Mouse (Mus musculus) left cerebral cortex, adult 11 months (tissue): ENCODE results near the gene Tbxas1.

Experiments used
- DNase-seq: peaks from one replicate; pipeline ENCODE4 v3.0.0; 2022; ENCODE audit warnings: low spot score

Gene Tbxas1

DNA sequence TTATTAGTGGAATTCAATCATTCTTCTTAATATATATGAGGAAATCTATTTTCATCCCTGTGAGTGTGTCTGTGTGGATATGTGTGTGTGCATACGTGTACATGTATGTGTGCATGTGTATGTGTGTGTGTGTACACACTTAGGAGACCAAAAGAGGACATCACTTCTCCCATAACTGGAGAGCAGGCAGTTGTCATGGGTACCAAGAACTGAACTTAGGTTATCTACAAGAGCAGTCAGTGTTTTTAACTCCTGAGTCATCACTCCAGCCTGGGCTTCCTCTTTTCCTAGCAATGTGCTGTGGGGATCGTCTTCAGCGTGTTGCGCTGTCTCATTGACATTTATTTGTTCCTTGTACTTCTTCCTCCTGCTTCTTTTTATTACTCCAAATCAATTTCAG, 24.9 kb downstream of the Tbxas1 start:
- DNase-seq: no peak

DNA sequence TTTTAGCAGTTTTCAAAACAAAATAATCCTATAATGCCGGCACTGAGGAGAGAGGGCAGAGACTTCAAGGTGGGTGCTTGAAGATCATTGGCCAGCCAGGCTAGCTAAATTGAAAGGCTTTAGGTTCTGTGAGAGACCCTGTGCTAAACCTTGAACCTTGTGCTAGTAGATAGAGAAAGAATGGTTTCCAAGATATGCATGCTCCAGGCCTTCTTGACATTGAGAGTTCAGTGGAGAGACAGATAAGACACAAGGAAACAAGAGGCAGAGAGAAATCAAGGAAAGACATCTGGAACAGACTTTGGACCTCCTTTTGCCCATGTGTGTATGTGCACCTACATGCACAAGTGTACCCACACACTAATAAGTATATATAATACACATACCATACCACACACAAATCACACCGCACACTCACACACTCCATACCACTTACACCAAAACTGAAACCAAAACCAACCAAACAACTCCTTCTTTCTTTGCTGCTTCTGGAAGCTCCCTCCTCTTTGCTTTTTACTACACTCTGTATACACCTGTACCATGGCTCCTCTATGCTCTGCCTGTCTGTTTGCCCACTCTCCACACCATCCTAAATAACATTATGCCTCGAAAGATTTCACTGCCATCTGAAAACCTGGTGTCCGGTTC, 25.4 kb downstream of the Tbxas1 start:
- no peak for DNase-seq

DNA sequence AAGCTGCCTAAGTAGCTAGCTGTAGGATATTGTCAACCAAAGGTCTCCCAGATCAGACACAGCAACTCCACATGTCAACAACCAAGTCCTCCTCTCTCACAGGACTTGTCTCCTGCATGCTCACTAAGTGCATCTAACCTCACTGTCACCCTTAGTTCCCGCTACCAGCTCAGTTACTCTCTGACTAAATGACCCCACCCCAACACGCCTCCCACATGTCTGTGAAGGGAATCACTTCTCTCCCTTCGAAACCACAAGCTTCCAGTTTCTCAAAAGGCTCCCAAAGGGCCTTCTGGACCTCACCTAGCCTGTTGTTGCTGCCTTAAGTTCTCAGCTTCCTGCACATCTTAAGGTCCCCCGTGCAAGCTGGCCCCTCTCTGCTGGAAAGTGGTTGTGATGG, 25.9 kb downstream of the Tbxas1 start:
- no peak for DNase-seq

DNA sequence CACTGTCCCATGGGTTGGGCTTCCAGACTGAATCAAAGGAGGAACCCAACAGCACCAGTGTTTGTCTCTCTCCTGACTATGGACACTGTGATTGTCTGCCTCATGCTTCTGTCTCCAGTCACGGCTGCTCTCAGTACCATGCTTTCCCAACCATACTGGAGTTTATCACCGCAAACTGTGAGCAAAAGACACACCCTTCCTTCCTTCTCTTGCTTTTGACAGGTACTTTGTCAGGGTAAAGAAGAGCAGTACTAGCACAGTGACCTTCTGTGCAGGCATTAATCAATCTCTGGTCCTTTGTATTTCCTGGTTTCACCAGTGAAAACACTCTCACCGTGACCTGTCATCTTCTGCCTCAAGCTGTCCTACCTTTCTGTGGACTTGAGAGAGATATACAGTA, 26.4 kb downstream of the Tbxas1 start:
- DNase-seq: no peak

DNA sequence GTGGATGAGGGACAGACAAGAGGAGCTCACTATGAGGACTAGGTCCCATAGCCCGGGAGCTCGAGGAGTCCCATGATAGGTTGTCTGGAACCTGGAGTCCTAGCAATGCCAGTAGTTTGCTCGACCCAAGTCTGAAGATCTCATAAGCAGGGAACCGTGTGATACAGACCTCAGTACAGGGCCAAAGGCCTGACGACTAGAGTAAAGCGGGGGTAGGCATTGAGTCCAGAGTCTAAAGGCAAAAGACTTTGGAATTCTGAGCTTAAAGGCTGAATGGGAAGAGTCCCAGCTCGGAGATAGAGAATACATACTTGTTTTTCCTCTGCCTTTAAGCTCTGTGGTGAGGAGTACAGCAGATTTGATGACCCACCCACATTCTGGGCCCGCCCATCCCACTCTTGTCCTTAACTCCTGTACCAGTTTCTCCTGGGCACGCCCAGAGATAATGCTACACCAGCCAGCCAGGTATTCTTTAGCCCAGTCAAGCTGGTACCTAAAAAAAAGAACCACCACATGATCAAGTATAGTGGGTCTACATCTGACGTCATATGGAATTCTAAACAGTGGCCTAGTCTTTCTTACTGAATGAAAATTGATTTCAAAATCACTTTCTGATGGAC, 27.7 kb downstream of the Tbxas1 start:
- DNase-seq: no peak

DNA sequence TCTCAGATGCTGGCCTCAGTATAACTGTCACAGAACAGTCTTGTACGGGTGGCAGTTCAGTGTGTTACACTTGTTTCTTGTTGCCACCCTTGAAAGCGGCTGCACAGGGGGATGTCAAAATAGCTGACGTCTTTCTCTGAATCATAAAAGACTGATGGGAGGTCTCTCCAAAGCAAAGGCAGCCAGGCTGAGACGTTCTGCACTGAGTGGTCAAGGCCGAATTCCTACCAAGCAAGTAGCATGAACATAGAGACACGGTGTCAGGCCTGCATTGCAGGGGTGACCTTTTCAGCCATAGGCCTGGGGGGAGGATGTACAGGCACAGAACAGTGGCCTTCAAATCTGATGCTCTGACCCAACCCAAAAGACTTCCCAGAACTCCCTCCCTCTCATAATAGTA, 30.8 kb downstream of the Tbxas1 start:
- no peak for DNase-seq

DNA sequence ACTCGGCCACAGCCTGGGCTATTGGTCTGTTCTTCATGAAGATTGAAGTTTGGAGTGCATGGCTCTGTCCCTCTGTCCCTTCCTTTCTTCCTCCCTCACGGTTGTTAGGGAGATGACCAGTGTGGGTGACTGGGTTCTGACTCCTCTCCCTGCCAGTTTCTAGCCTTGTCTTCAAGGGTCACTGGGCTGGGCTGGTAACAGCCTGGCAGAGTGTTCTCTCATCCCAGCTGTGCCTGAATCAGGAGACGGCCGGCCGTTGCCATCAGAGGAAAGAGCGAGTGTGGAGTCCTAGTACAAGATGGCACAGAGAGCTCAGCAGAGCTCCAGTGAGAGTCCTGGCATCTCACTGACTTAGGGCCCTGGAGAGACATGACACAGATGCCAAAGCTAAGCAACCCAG, 33.2 kb downstream of the Tbxas1 start:
- DNase-seq: no peak

DNA sequence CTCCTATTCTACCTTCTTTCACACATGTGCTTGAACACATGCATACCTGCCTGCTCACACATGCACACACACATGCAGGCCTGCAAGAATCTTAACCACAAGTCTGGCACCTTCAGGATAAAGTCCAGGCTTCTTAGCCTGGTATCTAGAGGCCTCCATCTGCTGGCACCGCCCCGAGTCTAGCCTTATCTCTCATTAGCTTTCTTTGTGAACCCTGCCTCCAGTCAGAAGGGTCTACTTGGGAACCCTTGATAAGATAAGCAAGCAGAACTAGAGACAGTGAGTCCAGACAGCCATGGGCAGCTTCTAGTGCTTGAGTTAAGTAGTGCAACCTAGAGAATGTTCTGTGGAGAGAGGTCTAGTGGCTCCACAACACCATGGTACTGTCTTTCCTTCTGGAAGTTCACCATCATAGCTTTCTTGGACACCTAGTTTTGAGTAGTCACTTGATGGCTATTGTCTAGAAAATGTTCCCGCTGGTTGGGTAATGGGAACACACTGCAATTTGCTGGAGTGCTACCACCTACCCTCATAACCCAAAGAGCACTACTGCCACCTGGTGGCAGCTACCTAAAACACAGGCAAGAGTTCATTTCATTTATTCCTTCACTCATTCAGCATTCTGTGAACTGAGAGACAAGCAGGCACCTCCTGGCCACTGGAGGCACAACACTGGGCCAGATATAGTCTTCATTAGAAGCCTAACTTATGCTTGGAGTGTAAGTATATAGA, 35.8 kb downstream of the Tbxas1 start:
- DNase-seq: peak; percentile 61

DNA sequence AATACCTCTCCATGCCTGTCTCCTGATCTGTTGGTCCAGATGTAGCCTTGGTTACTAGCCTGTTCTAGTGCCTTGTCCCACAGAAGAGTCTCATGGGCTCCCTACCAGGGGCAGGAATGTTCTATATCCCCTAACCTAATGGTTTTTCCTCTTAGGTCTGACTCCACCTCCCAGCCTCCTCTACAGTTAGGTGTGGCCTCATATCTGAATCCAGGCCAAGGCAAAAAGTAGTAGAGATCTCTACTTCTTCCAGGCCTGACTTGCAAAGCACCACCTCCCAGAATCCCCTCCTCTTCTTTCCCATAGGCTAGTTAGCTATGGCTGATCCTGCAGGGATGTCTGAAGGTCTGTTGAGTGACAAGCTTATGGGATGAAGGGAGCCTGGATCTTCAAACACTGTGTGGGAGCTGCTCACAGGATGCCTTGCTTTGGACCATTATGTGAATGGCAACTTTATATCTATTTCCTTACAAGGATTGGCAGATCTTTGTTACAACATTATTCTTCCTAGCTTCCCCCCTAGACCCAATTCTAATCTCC, 37.0 kb downstream of the Tbxas1 start:
- no peak for DNase-seq

DNA sequence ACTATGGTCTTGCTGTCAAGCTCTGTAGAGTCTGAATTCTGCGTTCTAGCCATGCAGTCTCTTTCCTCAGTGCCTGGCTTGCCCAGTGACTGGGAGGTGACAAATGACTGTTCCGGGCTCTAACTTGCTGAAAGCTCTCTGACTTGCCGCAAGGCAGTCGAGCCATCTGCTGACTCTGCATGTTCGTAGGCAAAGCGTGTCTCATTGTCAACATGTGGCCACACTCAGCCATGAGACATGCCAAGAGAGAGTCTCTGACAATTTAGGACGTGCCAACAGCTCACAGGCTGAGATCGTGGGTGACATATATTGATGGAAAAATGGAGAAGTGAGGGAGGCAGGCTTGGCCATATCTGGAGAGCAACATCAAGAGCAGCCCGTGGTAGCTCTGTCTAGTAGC, 37.6 kb downstream of the Tbxas1 start:
- no peak for DNase-seq

DNA sequence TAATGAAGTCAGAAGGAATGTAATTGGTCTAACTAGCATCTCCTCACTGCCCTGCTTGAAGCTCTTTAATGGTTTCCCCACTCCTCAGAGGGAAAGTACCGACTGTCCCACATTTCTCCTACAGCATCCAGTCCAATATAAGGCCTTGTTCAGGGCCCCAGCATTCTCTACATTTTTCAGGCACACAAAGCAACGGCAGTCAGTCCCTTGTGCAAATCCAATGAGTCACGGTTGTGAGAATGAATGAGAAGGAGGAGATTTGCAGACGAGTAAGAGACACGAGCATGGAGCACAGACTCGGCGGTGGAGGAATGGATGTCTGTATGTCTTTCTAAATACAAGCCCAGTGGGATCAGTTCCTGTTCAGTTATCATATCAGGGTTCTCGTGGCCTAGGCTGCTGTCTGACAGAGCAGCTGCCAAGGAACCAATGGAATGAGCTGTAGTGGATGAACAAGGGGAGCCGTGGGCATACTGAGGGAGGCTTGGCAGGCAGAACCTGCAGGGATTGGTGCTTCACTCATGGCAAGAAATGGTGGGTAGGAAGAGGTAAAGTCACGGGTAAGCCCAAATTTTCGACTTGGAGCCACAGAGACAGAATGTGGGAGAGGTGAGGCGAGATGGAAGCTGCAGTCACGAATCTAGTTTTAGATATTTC, 38.3 kb downstream of the Tbxas1 start:
- DNase-seq: peak; percentile 24

DNA sequence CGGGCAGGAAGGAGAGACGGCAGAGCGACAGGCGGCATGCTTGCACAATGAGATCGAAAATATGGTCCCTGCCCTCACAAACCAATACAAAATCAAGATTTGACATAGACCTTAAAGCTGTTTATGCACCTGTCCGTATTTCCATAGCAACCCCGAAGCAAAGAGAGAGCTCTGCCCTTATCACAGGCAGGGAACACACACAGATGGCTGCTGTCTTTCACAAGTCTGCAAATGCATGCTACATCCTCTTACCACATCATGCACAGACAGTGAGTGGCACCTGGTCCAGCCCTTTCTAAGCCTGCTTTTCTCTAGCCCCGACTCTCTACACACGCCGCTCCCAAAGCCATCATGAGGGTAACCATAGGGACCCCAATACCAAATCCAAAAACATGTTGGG, 39.0 kb downstream of the Tbxas1 start:
- no peak for DNase-seq

DNA sequence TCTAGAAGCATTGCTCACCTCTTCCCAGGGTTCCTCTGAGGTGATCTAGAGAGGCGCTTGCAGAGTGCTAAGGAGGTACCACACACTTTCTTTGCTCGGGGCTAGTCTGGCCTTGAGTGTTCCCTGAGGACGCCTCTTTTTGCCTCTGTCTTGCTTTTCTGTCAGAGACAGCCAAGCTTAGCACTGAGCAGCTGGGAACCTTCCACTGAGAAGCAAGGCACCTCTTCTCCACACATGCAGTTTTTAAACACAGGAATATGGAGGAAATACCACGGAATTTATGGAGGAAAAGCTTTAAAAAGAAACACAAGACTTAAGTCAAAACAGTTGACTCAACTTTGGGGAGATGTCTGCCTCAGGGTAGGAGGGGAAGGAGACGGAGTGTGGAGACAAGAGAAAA, 40.6 kb downstream of the Tbxas1 start:
- DNase-seq: no peak

DNA sequence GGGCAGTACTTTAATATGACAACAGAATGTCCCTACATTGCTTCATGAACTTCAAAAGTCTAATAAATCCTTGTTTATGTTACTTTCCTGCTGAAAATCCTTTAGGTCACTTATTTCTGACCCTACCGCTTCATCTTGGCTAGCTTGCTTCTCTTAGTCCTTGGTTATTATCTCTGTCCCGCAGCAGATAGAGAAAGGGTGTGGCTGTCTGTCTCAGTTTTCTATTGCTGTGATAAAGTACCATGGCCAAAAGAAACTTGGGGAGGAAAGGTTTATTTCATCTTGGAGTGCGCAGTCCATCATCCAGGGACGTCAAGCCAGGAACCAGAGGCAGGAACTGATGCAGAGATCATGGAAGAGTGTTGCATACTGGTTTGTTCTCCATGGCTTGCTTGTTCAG, 41.4 kb downstream of the Tbxas1 start:
- DNase-seq: no peak

DNA sequence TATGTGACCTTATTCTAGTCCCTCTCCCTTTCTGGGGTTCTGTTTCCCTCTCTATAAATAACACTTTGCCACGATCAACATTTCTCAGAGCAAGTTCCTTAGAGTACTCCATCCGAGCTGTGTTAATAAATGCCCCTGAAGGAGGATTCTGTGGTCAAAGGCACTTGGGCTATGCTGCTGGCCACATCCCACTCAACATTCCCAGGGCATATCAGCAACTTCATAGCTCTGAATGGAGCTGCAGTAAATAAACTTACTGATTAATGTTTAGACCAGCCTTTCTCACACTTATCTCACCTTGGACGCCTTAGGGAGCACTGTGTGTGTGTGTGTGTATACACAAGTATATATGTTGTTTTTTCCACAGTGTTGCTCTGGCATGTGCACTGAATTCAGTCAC, 42.2 kb downstream of the Tbxas1 start:
- DNase-seq: no peak

DNA sequence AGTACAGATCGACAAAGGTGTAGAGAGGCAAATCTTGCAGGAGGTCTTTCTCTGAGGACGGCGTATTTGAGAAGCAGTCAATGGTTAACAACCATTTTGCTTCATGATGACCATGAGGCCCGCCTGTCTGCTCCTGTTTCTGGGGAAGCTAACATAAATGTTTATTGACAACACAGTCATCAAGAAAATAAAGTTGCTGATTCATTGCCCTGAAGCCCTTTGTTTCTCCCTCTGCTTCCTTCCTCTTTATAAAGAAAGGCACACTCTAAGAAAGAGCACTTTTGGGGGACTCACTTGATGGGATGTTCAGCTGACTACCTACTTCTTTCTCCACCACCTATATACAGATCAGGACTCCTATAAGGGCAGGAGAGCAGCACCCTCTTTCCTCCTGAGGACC, 43.5 kb downstream of the Tbxas1 start:
- DNase-seq: no peak

DNA sequence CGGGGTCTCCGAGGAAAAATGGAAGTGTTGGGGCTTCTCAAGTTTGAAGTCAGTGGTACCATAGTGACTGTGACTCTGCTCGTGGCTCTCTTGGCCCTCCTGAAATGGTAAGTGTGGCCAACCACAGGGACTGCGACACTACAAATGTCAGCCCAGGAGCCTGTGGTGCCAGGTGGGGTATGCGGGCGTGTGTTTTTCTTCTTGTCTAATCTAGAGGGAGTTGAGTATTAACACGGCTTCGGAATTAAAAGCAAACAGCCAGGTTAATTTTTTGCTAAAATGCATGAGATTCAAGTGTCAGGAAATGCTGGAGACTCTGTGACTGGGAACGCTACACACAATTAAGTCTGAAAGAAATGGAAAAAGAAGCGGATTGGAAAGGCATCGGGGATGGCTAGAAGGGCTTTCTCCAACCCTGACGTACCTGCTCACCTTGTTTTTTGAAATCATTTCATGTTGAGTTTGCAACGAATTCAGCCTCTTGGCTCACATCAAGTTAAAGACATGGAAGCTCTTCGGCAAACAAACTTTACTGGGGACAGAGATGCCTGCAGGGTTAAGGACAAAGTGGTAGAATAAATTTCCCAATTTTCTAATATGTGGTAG, 44.0 kb downstream of the Tbxas1 start:
- DNase-seq: no peak

DNA sequence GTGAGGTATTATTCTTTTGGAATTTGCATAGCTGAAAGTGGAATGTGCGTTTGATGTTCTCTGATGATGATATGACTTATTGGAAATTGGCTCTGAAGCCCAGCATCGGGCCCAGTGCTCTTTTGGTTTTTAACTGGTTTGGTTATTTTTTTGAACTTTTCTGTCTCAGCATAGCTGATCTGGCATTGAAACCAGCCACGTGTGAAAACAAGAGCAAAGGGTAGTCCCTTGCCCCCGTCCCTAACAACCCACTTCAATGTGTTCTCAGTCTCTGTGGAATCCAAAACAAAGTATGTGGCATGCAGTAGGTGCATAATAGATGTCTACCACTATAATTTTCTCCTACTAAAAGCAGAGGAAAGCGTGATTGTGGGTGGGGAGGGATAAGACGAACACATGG, 44.9 kb downstream of the Tbxas1 start:
- DNase-seq: no peak

DNA sequence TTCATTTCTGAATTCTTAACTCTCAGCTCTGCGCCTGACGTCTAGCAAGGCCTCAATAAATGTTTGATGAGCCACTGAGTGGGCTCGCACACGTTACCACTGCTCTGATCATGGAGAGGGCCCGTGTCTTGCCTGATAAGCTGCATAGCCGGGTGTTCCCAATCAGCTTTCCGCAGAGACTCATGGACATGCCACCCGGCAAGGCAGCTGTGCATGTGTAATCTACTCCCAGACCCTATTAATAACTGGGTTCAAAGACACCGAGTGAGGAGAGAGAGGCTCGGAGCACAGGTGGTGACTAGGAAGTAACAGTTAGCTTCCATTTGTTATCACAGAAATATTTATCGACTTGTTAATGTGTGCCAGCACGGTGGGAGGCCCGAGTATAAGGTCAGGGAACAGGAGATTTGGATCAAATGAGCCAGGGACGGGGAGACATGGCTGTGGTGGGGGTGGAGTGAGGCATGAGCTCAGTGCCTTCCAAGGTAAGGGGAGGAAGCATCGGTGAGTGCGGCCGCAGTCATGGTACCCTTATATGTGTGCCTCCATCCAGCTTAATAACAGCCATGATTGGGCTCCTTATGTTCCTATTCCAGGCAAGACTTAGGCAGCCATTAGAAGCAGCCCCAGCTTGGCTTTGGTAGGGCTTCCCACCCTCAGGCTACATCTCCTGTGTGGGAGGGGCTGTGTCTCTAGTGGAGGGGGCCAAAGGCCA, 46.0 kb downstream of the Tbxas1 start:
- DNase-seq: no peak

DNA sequence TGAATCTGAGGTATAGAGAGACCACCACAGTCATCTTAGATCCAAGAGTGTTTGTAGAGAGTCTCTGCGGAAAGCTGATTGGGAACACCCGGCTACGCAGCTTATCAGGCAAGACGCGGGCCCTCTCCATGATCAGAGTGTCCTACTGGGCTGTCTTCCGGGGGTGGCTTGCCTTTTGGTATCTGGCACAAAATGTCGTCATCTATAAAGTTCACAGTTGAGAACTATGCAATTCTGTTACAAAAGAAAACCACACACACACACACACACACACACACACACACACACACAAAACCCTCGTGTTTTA, 46.6 kb downstream of the Tbxas1 start:
- no peak for DNase-seq

DNA sequence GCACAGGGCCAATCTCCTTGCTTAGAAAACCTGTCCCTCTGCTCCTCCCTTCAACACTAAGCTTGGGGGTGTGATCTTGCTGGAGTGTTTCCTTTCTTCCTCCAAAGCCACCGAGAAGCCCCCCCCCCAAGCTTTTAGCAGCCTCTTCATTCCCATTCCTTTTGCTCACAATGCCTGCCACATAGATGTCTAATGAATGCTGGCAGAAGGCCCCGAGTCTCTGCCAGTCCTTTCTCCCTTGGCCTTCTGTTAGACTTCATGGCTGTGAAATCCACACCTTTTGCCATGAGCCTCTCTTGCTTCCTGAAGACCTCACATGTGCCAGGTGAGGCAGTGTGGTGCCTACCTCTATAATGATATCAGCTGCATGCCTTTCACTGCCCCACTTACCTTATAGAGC, 47.3 kb downstream of the Tbxas1 start:
- no peak for DNase-seq

DNA sequence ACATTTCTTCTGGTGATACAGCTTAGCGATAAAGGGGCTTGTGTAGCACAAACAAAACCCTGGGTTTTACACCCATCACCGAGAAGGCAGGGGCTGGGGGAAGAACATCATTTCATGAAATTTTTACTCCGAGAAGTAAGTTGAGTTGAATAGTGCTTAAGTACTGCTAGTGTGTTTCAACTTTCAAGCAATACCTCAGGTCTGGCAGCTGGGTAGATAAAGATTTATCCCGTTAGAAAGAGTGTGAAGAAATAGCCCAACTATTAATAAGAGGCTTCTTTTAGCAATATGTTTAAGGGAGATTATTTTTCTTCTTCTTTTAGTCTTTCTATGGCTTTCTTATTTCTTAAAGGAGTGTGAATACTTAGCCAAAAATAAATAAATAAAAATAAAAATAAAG, 48.2 kb downstream of the Tbxas1 start:
- no peak for DNase-seq
